Mouse (Mus musculus): ENCODE measurements around the gene Krba1. TPM values are rescaled to one million over a fixed set of nuclear protein-coding genes. Genes with fewer than 3 reads are reported as not detected.

Krba1 gene
- total RNA-seq, 2 experiments from 2014 or later, result 46.8 to 49.9 TPM

DNA sequence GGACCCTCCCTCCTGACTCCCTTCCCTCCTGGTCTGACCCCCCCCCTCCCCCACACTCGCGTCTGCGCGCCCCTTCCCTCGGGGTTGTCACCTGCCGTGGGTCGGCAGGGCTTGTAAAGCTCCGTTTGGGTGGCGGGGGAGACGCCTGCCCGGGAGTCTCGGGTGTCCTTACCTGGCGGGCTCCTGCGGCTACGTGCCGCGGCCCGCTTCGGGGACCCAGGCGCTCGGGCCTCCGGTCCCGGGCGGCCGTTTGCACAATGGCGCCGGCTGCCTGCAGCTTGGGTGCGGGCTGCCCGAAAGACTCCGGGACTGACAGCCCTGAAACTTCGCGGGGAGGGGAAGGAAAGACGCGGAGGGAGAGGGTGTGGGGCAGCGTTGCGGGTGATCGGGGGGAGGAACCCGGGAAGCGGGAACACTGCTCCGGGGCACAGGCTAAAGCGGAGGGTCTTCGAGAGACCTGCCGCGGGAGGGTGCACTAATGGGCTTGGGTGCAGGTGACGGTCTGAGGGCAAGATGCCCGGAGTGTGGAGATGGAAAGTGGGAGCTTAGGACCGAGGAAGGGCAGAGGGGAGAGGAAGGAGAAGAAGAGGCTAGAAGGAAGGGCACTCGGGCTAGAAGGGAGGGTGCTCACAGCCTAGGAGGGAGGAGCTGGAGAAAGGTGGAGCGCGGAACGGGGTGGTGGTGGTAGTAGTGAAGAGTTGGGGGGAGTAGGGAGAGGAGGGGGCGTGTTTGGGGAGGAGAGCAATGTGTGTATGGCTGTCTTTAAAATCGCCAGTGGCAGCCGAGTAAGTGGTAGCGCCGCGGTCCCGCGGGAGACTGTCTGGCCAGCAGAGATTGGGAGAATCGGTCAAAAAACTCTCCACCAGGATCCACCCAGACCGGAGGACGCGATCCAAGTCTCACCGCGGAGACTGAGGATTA is 50.1 kb downstream of the Krba1 start, which contains the start of gene Zfp467:
Zfp467 (minus strand) TSS at position 645 of the 921 bp plus-strand sequence.
- intact Hi-C loops (cut with DNase I), result loop anchor here (2.0 kb wide), 1 partner anchor 91 kb away; the partner anchor contains the start of gene Atp6v0e2
- DNase-seq (ENCODE audit: low spot score in 2 of 2), result peak in 1 of 2 experiments; percentile 49

DNA sequence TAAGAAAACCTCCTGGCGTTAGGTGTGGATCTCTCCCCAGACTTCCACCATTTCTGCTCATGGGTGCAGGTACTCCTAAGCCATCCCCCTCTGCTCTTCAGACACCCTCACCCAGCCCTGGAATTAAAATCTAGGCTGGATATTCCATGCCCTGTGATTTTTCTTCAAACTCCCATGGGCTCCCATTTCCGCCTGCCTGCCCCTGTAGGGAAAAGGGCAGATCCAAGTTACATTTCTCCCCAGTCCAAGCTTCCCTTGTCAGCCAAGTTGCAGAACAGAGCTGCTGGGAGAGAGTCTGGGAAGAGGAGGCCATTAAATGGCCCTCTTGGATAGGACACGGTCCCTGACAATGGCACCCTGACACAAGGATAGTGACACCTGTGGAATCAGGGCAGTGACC is 50.9 kb downstream of the Krba1 start:
- intact Hi-C loops (cut with DNase I), result no loop called here

DNA sequence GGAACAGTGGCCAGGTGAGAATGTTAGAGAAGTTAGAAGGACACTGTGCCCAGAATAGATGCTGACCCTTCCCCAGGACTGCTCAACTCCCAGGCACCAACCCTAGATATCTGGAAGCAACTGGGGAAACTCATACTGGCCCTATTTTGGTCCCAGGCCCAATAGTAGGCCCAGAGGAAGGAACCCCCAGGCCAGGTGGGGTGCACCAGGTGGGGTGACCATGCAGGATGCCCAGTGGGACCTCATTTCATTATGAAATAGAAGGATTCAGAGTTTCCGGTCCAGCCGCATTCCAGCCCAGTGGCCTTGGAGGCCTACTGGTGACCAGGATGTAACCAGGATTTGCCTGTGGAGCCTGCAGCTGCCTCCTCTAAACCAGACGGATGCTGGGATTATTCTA is 51.5 kb downstream of the Krba1 start:
- intact Hi-C loops (cut with DNase I), result no loop called here
- DNase-seq (ENCODE audit: low spot score in 2 of 2), result no peak

More for the DNA sequence above, 50.9 kb downstream of the Krba1 start:
- no peak for DNase-seq (ENCODE audit: low spot score in 2 of 2)

DNA sequence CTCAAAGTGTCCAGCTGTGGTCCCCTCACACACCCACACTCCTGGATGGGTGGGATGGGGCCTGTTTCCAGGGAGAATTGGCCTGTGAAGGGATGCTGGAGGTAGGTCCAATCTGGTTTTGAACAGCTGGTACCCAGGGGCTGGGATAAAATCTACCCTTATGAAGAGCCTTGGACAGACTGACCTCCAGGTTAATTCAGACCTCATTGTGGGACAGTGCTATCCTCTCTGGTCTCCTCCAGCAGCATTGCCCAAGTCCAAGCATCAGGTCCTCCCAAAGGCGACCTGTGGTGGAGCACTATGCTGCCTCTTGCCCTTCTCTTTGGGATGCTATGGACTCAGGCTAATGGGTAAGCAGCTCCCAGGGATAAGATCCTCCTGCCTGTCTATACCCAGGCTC is 52.5 kb downstream of the Krba1 start, which contains the start of gene Sspo:
Sspo (plus strand) TSS at position 301 of the 400 bp plus-strand sequence.
- intact Hi-C loops (cut with DNase I), result no loop called here
- no peak for DNase-seq (ENCODE audit: low spot score in 2 of 2)

DNA sequence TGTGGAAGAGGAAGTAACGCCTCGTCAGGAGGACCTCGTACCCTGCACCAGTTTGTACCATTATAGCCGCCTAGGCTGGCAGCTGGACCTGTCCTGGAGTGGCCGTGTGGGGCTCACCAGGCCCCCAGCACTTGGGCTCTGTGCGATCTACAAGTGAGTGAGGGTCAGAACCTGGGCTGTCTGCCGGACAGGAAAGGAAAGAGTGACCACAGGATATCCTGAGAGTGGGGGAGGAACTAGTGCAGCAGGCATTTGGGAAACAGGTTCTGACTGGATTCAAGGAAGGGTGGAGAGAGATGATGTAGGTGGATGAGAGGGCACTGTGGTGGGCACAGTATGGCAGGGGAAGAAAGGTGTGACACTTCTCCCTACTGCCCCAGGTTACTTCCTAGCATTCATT is 53.1 kb downstream of the Krba1 start:
- intact Hi-C loops (cut with DNase I), result no loop called here
- DNase-seq (ENCODE audit: low spot score in 2 of 2), result no peak

DNA sequence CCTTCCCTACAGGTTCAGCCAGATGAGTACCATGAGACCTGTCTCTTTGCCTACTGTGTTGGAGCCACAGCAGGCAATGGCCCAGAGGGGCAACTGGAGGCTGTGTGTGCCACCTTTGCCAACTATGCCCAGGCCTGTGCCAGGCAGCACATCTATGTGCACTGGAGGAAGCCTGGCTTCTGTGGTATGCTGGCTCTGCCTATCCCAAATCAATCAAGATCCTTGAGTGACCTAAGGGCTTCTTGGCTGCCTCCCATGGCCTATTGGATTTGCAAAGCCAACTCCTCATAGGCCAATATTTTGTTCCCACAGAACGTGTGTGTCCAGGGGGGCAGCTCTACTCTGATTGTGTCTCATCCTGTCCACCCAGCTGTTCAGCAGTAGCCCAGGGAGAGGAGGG is 56.8 kb downstream of the Krba1 start:
- intact Hi-C loops (cut with DNase I), result no loop called here
- DNase-seq (ENCODE audit: low spot score in 2 of 2), result no peak

DNA sequence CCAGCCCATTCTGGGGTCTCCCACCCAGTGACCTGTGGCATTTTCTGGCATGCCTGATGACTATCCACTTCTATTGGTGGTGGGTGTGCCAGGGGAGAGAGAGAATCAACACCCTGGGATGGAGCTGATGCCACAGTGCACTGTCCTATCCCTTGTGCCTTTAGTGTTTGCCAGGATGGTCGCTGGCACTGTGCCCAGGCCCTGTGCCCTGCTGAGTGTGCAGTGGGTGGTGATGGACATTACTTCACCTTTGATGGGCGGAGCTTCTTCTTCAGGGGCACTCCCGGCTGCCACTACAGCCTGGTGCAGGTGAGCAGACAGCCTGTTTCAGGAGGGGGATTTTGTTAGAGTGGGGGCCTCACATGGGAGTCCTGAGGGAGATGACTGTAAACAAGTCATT is 57.4 kb downstream of the Krba1 start:
- no peak for DNase-seq (ENCODE audit: low spot score in 2 of 2)
- intact Hi-C loops (cut with DNase I), result no loop called here

DNA sequence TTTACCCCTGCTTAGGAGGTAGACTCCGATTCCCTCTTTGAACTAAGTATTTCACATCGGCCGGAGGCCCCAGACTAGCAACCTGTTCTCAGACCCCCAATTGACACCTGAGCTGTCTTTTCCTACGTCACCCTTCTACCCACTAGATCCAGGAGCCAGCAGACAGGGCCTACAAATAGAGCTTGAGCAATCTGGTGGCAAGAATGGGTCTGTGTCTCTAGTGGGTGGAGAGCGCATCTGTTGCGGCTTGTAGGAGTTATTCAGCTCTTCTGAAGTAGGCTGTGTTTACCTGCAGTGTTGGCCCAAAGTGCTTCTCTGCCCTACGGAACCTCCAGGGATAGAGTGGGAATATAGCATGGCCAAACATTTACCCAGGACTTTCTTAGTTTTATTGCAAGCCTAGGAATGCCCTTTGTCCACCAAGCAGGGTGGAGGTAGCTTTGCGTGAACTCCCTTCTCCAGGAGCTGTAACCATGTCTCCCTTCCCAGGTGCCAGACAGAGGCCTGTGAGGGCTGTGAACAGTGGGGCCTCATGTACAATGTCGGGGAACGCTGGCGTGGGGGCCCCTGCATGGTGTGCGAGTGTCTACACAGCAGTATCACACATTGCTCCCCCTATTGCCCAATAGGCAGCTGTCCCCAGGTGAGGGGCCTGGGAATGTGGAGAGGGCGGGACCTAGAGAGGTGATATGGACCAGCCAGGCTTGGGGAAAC is 69.7 kb downstream of the Krba1 start:
- intact Hi-C loops (cut with DNase I), result no loop called here
- peak; percentile 29 to 31 for DNase-seq (ENCODE audit: low spot score in 2 of 2)

DNA sequence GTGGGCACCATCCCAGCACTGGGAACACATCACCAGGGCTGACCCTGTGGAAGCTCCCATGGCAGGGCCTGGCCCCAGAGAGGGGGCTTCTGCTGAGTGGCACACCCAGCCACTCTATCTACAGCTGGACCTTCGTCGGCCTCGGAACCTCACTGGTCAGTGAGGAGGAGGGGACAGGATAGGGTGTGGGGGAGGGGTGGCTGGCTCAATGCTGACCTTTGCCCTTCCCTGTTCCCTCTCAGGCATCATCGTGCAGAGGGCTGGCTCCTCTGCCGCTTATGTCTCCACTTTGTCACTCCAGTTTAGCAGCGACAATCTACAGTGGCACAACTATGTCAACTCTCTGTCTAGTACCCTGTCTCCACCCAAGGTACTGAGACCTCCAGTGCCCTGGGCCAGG is 71.3 kb downstream of the Krba1 start:
- no peak for DNase-seq (ENCODE audit: low spot score in 2 of 2)
- intact Hi-C loops (cut with DNase I), result no loop called here

DNA sequence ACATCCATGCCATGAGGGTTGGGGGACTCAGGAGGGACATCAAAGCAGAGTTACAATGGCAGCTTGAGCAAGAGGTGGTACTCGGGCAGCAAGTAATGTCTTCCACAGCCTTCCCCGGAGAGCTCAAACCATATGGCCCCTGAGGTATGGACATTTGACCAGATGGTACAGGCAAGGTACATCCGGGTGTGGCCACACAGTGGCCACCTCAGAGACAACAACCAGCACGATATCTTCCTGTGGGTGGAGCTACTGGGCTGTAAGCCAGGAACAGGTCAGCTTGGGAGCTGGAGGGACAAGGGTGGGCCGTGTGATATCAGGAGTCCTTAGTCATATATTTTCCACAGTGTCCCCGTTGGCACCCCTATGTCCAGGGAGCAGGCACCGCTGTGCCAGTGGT is 72.1 kb downstream of the Krba1 start:
- intact Hi-C loops (cut with DNase I), result no loop called here
- DNase-seq (ENCODE audit: low spot score in 2 of 2), result no peak

Small RNAs within 50 kb of the gene (microRNA-seq; reads per million reads assigned to microRNA genes)
- gene Gm24325, result 0 reads per million in 2 experiments

Other genes with a start within 250 kb of the Krba1 start
- gene Zfp467, start 50.2 kb downstream of the Krba1 start, total RNA-seq (2021), result 10 to 100 TPM; 15.8 to 21.2 TPM
- under 1 TPM; 0.59 to 0.64 TPM for gene Sspo, start 52.6 kb downstream of the Krba1 start, total RNA-seq (2021)
- 100 to 1,000 TPM; 520 to 530 TPM for gene Atp6v0e2, start 142.0 kb downstream of the Krba1 start, total RNA-seq (2021)
- gene Lrrc61, start 159.2 kb downstream of the Krba1 start, total RNA-seq (2021), result 10 to 100 TPM; 29.0 to 30.6 TPM
- 10 to 100 TPM; 10.3 to 10.9 TPM for gene Rarres2, start 177.2 kb downstream of the Krba1 start, total RNA-seq (2021)
- not detected for gene Gm45021, start 194.0 kb downstream of the Krba1 start, total RNA-seq (2021)
- gene Repin1, start 198.3 kb downstream of the Krba1 start, total RNA-seq (2021), result 10 to 100 TPM; 34.0 to 36.7 TPM
- not detected for gene Gm44965, start 198.4 kb downstream of the Krba1 start, total RNA-seq (2021)
- 1 to 10 TPM; 6.0 to 7.4 TPM for gene Zfp775, start 206.5 kb downstream of the Krba1 start, total RNA-seq (2021)
- gene AI854703, start 231.2 kb downstream of the Krba1 start, total RNA-seq (2021), result 10 to 100 TPM; 15.6 to 18.4 TPM